Mouse (Mus musculus) liver, adult 2 months (tissue): Measurements from ENCODE around the gene Tead3. TPM values are rescaled to one million over a fixed set of nuclear protein-coding genes. Genes with fewer than 3 reads are reported as not detected.

Source experiments
- DNase-seq: peaks from one replicate; pipeline ENCODE4 v3.0.0-alpha.2; 2011; ENCODE audit warnings: low read depth, low spot score; ENCODE audit errors: extremely low read depth
- H3K27ac ChIP-seq: fragments of 200-500 bp; replicated peaks from 2 replicates; pipeline ENCODE4 v1.5.1; 2012; ENCODE audit warnings: low read depth, mild to moderate bottlenecking, control low read depth, inconsistent platforms, low read length; ENCODE audit not compliant: insufficient read depth
- H3K27me3 ChIP-seq: fragments of 200-500 bp; 2 replicates; pipeline ENCODE4 v1.6.1; 2012; ENCODE audit warnings: mild to moderate bottlenecking, moderate library complexity, low read length, inconsistent platforms; ENCODE audit not compliant: control insufficient read depth, insufficient read depth
- H3K36me3 ChIP-seq: fragments of 200-500 bp; 2 replicates; pipeline ENCODE4 v1.6.1; 2012; ENCODE audit warnings: low read length, inconsistent platforms; ENCODE audit not compliant: control insufficient read depth, insufficient read depth
- H3K4me1 ChIP-seq: fragments of 200-500 bp; 2 replicates; pipeline ENCODE4 v1.6.1; 2011; ENCODE audit warnings: low read length; ENCODE audit not compliant: control insufficient read depth, insufficient read depth
- H3K4me3 ChIP-seq: fragments of 200-500 bp; 2 replicates; pipeline ENCODE4 v1.5.1; 2011; ENCODE audit warnings: low read depth, mild to moderate bottlenecking, control low read depth, low read length, moderate library complexity; ENCODE audit not compliant: insufficient read depth
- H3K79me2 ChIP-seq: fragments of 200-500 bp; 2 replicates; pipeline ENCODE4 v1.6.1; 2012; ENCODE audit warnings: inconsistent platforms, mild to moderate bottlenecking, low read length, moderate library complexity; ENCODE audit not compliant: control insufficient read depth, insufficient read depth
- H3K9ac ChIP-seq: fragments of 200-500 bp; 2 replicates; pipeline ENCODE4 v1.6.1; 2012; ENCODE audit warnings: low read depth, mild to moderate bottlenecking, control low read depth, inconsistent platforms, low read length
- CTCF ChIP-seq: fragments of 200-500 bp; IDR thresholded peaks from 2 replicates; pipeline ENCODE4 v1.5.1; 2011; ENCODE audit warnings: low read depth, low read length, control low read depth
- POLR2A ChIP-seq: fragments of 200-500 bp; IDR thresholded peaks from 2 replicates; pipeline ENCODE4 v1.6.1; 2011; ENCODE audit warnings: low read length, control low read depth; ENCODE audit not compliant: insufficient read depth; ENCODE audit errors: extremely low read depth
- WGBS: fragments of 180-500 bp; shearing (Covaris S2); methylation state at CpG from one replicate; pipeline ENCODE4 v1.1.7; 2018; 5-methylcytosine and 5-hydroxymethylcytosine counted together
- polyA plus RNA-seq: library from polyadenylated mRNA; depleted of rRNA; stranded (reverse); fragments of >200 nt; gene quantifications from 2 replicates; pipeline ENCODE4 v1.2.3, GENCODE M21; 2012
- total RNA-seq: library from RNA; depleted of rRNA; stranded (reverse); fragments of >200 nt; gene quantifications from 2 replicates; pipeline ENCODE4 v1.2.3, GENCODE M21; 2014

Gene Tead3
- total and polyA plus RNA-seq, 2 experiments: 3.0 to 11.0 TPM

- TF ChIP-seq CTCF (no peak), POLR2A (no peak)
- no peak for DNase-seq
- Histone ChIP-seq H3K4me3 (no peak overlapping the region), H3K27me3 (no peaks in the 10 kb centered on the region), H3K27ac (no peak overlapping the region), H3K36me3 (peaks cover 9% of the 10 kb centered on the region), H3K9ac (no peak overlapping the region), H3K4me1 (peaks cover 13% of the 10 kb centered on the region), H3K79me2 (no peaks in the 10 kb centered on the region)
- 28% methylated on average over 2 of the region's 2 CpGs for WGBS
These were observed 20.4 kb downstream of the Tead3 start for GRCm38 (mm10) chr17:28330232-28330546.

DNA sequence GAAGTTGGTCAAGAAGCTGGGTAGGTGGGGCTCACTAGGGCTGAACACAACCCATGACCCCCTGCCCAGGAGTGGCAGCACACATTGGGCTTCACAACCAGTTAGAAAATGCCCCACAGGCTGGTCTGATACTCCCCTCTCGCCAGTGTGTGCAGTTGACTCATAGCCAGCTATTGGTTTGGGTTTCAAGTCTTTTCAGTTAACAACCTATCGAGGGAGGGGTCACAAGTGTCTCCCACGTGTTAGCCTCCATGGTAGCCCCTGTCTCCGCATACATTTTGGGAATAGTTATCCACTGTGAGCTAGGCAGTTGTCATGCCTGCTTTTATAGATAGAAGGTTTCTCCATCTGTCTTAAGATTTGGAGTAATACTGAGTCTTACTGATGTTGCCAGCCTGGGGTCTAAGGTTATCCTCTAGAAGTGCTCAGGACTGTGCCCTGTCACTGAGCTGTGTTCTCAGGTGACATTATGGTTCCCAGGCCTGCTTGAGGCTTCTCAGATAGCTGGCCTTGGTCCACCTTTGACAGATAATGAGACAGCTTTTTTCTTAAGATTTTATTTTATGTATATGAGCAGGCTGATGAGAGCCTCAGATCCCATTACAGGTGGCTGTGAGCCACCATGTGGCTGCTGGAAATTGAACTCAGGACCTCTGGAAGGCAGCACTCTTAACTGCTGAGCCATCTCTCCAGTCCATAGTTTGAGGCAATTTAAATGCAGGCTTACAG lies 20.9 kb downstream of the Tead3 start:
- no peak for TF ChIP-seq POLR2A
- no peak for TF ChIP-seq CTCF
- peak overlapping the region; percentile 88 for H3K9ac ChIP-seq
- no peaks in the 10 kb centered on the region for H3K27me3 ChIP-seq
- peaks cover 9% of the 10 kb centered on the region for H3K36me3 ChIP-seq
- no peaks in the 10 kb centered on the region for H3K79me2 ChIP-seq
- peaks cover 13% of the 10 kb centered on the region for H3K4me1 ChIP-seq
- H3K4me3 ChIP-seq: peak overlapping the region; percentile 71; the same call in 1 of the 2 replicates
- H3K27ac ChIP-seq: peak overlapping the region; percentile 64
- DNase-seq: peak; percentile 22
- WGBS: 15% methylated on average over 4 of the region's 4 CpGs

- WGBS: 1% methylated on average over 25 of the region's 25 CpGs
- no peaks in the 10 kb centered on the region for H3K79me2 ChIP-seq
- H3K36me3 ChIP-seq: peaks cover 9% of the 10 kb centered on the region
- H3K27me3 ChIP-seq: no peaks in the 10 kb centered on the region
- H3K4me3 ChIP-seq: peak overlapping the region; percentile 71
- peak overlapping the region; percentile 88 for H3K9ac ChIP-seq
- no peak for DNase-seq
- H3K27ac ChIP-seq: peak overlapping the region; percentile 64
- no peak for TF ChIP-seq CTCF
- no peak for TF ChIP-seq POLR2A
- H3K4me1 ChIP-seq: peaks cover 14% of the 10 kb centered on the region
These were observed 21.7 kb downstream of the Tead3 start for GRCm38 (mm10) chr17:28328946-28329345.

- Histone ChIP-seq H3K36me3 (peaks cover 9% of the 10 kb centered on the region), H3K27ac (peak within 1 kb of the TSS; percentile 71), H3K4me3 (peak within 1 kb of the TSS; percentile 71), H3K79me2 (no peaks in the 10 kb centered on the region), H3K9ac (peak within 1 kb of the TSS; percentile 88), H3K27me3 (no peaks in the 10 kb centered on the region), H3K4me1 (peaks cover 16% of the 10 kb centered on the region)
- peak; percentile 81 for DNase-seq
- WGBS: under 1% methylated on average over 67 of the region's 67 CpGs
- TF ChIP-seq POLR2A (peak; percentile 92), CTCF (peak; percentile 76)
These were observed 22.2 kb downstream of the Tead3 start, which contains the start of gene Rpl10a for GRCm38 (mm10) chr17:28328366-28328928. Gene Rpl10a, plus strand, starts transcription at chr17:28328471.

- Histone ChIP-seq H3K4me3 (peak overlapping the region; percentile 40; the same call in 1 of the 2 replicates), H3K36me3 (peaks cover 9% of the 10 kb centered on the region), H3K79me2 (no peaks in the 10 kb centered on the region), H3K4me1 (peaks cover 16% of the 10 kb centered on the region), H3K9ac (peak overlapping the region; percentile 65), H3K27ac (peak overlapping the region; percentile 71), H3K27me3 (no peaks in the 10 kb centered on the region)
- TF ChIP-seq CTCF: no peak
- no peak for TF ChIP-seq POLR2A
- peak; percentile 60 for DNase-seq
- WGBS: 4% methylated on average over 22 of the region's 22 CpGs
These were observed 22.8 kb downstream of the Tead3 start for GRCm38 (mm10) chr17:28327673-28328325.

- H3K9ac ChIP-seq: no peak overlapping the region
- TF ChIP-seq CTCF (no peak), POLR2A (no peak)
- no peaks in the 10 kb centered on the region for H3K27me3 ChIP-seq
- H3K36me3 ChIP-seq: peaks cover 9% of the 10 kb centered on the region
- H3K27ac ChIP-seq: no peak overlapping the region
- no peak for DNase-seq
- WGBS: 66% methylated on average over 3 of the region's 3 CpGs
- H3K79me2 ChIP-seq: no peaks in the 10 kb centered on the region
- peaks cover 16% of the 10 kb centered on the region for H3K4me1 ChIP-seq
- no peak overlapping the region for H3K4me3 ChIP-seq
These were observed 23.7 kb downstream of the Tead3 start for GRCm38 (mm10) chr17:28326951-28327350.
